Mouse (Mus musculus): ENCODE measurements around the gene Slc35b4. TPM values are rescaled to one million over a fixed set of nuclear protein-coding genes. Genes with fewer than 3 reads are reported as not detected.

Gene Slc35b4
- 0.99 and 1.5 TPM in 2 replicates for polyA plus RNA-seq (2012)

- TF ChIP-seq GATA1 (IDR thresholded peaks at IDR 0.05; ENCODE audit: low read length) = no peak
These were observed at the start of gene Slc35b4 for GRCm38 (mm10) chr6:34176864-34177247. Slc35b4 (minus strand) TSS chr6:34177111.

- no peak for TF ChIP-seq GATA1 (IDR thresholded peaks at IDR 0.05; ENCODE audit: low read length)
These were observed 48.2 kb upstream of the Slc35b4 start for GRCm38 (mm10) chr6:34225004-34225599.

- TF ChIP-seq GATA1 (IDR thresholded peaks at IDR 0.05; ENCODE audit: low read length) = no peak
These were observed 39.8 kb upstream of the Slc35b4 start for GRCm38 (mm10) chr6:34216450-34217319.

- TF ChIP-seq GATA1 (IDR thresholded peaks at IDR 0.05; ENCODE audit: low read length) = no peak
These were observed 28.8 kb upstream of the Slc35b4 start for GRCm38 (mm10) chr6:34205754-34206153.

GRCm38 (mm10) chr6:34204971-34205572 lies 28.2 kb upstream of the Slc35b4 start:
- no peak for TF ChIP-seq GATA1 (IDR thresholded peaks at IDR 0.05; ENCODE audit: low read length)

GRCm38 (mm10) chr6:34203503-34203902 lies 26.6 kb upstream of the Slc35b4 start:
- no peak for TF ChIP-seq GATA1 (IDR thresholded peaks at IDR 0.05; ENCODE audit: low read length)

GRCm38 (mm10) chr6:34194981-34195380 lies 18.1 kb upstream of the Slc35b4 start:
- TF ChIP-seq GATA1 (IDR thresholded peaks at IDR 0.05; ENCODE audit: low read length) = no peak

GRCm38 (mm10) chr6:34193708-34194475 lies 17.0 kb upstream of the Slc35b4 start:
- no peak for TF ChIP-seq GATA1 (IDR thresholded peaks at IDR 0.05; ENCODE audit: low read length)

- no peak for TF ChIP-seq GATA1 (IDR thresholded peaks at IDR 0.05; ENCODE audit: low read length)
These were observed 14.5 kb upstream of the Slc35b4 start for GRCm38 (mm10) chr6:34191401-34191800.

GRCm38 (mm10) chr6:34189494-34189893 lies 12.6 kb upstream of the Slc35b4 start:
- TF ChIP-seq GATA1 (IDR thresholded peaks at IDR 0.05; ENCODE audit: low read length) = no peak

GRCm38 (mm10) chr6:34187986-34188599 lies 11.2 kb upstream of the Slc35b4 start:
- TF ChIP-seq GATA1 (IDR thresholded peaks at IDR 0.05; ENCODE audit: low read length) = no peak

GRCm38 (mm10) chr6:34187273-34187863 lies 10.5 kb upstream of the Slc35b4 start:
- TF ChIP-seq GATA1 (IDR thresholded peaks at IDR 0.05; ENCODE audit: low read length) = no peak

GRCm38 (mm10) chr6:34183326-34183725 lies 6.4 kb upstream of the Slc35b4 start:
- no peak for TF ChIP-seq GATA1 (IDR thresholded peaks at IDR 0.05; ENCODE audit: low read length)

- TF ChIP-seq GATA1 (IDR thresholded peaks at IDR 0.05; ENCODE audit: low read length) = no peak
These were observed 5.0 kb upstream of the Slc35b4 start for GRCm38 (mm10) chr6:34181961-34182360.

GRCm38 (mm10) chr6:34179911-34180310 lies 3.0 kb upstream of the Slc35b4 start:
- no peak for TF ChIP-seq GATA1 (IDR thresholded peaks at IDR 0.05; ENCODE audit: low read length)

Data from G1E-ER4 (cell line).